In the genomic region with DNA sequence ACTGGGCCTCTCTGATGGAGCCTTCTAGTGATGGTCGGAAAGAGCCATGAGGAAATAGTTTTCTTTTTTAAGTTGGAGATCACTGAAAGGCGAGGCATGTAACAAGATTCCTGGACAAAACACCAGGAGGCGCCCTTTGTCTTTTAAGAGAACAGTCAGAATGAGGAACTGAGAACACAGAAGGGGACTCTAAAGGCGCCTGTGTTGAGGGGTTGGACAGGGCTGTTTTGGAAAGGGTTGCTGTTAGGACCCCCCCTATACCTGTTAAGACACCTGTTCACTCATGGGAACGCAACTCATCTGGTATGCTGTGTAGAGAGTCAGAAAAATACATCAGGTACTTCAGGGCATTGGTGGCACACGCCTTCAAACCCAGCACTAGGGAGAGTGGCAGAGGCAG, we compare ENCODE assay signal across 8 mouse cellular contexts. TPM values are rescaled to one million over a fixed set of nuclear protein-coding genes. Genes with fewer than 3 reads are reported as not detected.
DNase-seq lines count a peak whose midpoint lies in the region; ATAC-seq and TF ChIP-seq lines count a peak whose summit lies in the region.

No protein-coding gene starts in this region.

- in situ Hi-C loops in ES-E14 (cut with MboI; ENCODE audit: low sequenced_read_pairs in 2 of 2, unreplicated experiment in 2 of 2) = no loop called here

- no peak overlapping the region for H3K4me2 ChIP-seq in kidney, embryonic 16.5 days (replicated peaks; ENCODE audit: low read depth, low read length)
- H3K4me2 ChIP-seq in lung, postnatal 0 days (replicated peaks; ENCODE audit: low read depth, low read length) = no peak overlapping the region

- no peaks in the 10 kb centered on the region for H3K27me3 ChIP-seq in kidney, embryonic 16.5 days (ENCODE audit: insufficient read depth, low read length)
- H3K27me3 ChIP-seq in lung, postnatal 0 days (replicated peaks; ENCODE audit: insufficient read depth, low read length) = no peaks in the 10 kb centered on the region
- H3K27me3 ChIP-seq in spleen, adult 2 months (ENCODE audit: control insufficient read depth, insufficient read depth, low read length) = no peaks in the 10 kb centered on the region

- no peak overlapping the region for H3K4me3 ChIP-seq in kidney, embryonic 16.5 days (ENCODE audit: low read length)
- H3K4me3 ChIP-seq in ES-E14 (ENCODE audit: insufficient read depth in 1 of 2, low read depth in 1 of 2, low read length in 2 of 2, poor library complexity in 1 of 2, severe bottlenecking in 1 of 2) = no peak overlapping the region
- H3K4me3 ChIP-seq in bone marrow macrophage, adult 2 months (ENCODE audit: insufficient read depth, low read length) = peak overlapping the region; percentile 40
- H3K4me3 ChIP-seq in lung, postnatal 0 days (ENCODE audit: low read depth, low read length) = no peak overlapping the region
- no peak overlapping the region for H3K4me3 ChIP-seq in spleen, adult 2 months (ENCODE audit: extremely low read depth, insufficient read depth, insufficient read length)

- H3K27ac ChIP-seq in kidney, embryonic 16.5 days (ENCODE audit: low read length) = no peak overlapping the region
- no peak overlapping the region for H3K27ac ChIP-seq in ES-E14 (ENCODE audit: insufficient read depth, low read depth, low read length, poor library complexity, severe bottlenecking)
- peak overlapping the region; percentile 58 for H3K27ac ChIP-seq in bone marrow macrophage, adult 2 months (ENCODE audit: insufficient read depth, low read depth, low read length)
- H3K27ac ChIP-seq in lung, postnatal 0 days (ENCODE audit: low read length) = no peak overlapping the region
- peak overlapping the region; percentile 31; the same call in 1 of the 2 replicates for H3K27ac ChIP-seq in spleen, adult 2 months (ENCODE audit: insufficient read depth, low read length)

- no peak for TF ChIP-seq CTCF in bone marrow macrophage, adult 2 months (IDR thresholded peaks at IDR 0.05; ENCODE audit: low read depth, low read length)
- peak; percentile 71 for TF ChIP-seq CTCF in lung, postnatal 0 days (IDR thresholded peaks at IDR 0.05)
- no peak for TF ChIP-seq CTCF in spleen, adult 2 months (IDR thresholded peaks at IDR 0.05; ENCODE audit: extremely low read depth, insufficient read depth, insufficient read length, insufficient replicate concordance)

- no peak overlapping the region for H3K9ac ChIP-seq in kidney, embryonic 16.5 days (replicated peaks; ENCODE audit: low read length)
- no peak overlapping the region for H3K9ac ChIP-seq in ES-E14 (ENCODE audit: insufficient read depth, low read depth, low read length, poor library complexity, severe bottlenecking)
- no peak overlapping the region for H3K9ac ChIP-seq in lung, postnatal 0 days (replicated peaks; ENCODE audit: low read depth)

- H3K9me3 ChIP-seq in kidney, embryonic 16.5 days (ENCODE audit: low read length) = no peaks in the 10 kb centered on the region
- H3K9me3 ChIP-seq in ES-E14 (ENCODE audit: control insufficient read depth, insufficient read depth, low read depth, low read length) = no peaks in the 10 kb centered on the region
- H3K9me3 ChIP-seq in lung, postnatal 0 days (ENCODE audit: low read length) = no peaks in the 10 kb centered on the region

- TF ChIP-seq EP300 in lung, postnatal 0 days (IDR thresholded peaks at IDR 0.05) = no peak

- WGBS in kidney, embryonic 16.5 days = 71% methylated on average over 6 of the region's 6 CpGs
- WGBS in lung, postnatal 0 days = 55% methylated on average over 6 of the region's 6 CpGs
- WGBS in spleen, adult 2 months = 38% methylated on average over 6 of the region's 6 CpGs

- intact Hi-C loops in heart, postnatal 14 days (cut with DNase I) = loop anchor here (1.0 to 5.0 kb wide), 3 partner anchors 27 to 152 kb away; no protein-coding TSS in a partner anchor

- no peak for ATAC-seq in kidney, embryonic 16.5 days (ENCODE audit: low FRiP score, low TSS enrichment)
- ATAC-seq in lung, postnatal 0 days = no peak

- TF ChIP-seq POLR2A in bone marrow macrophage, adult 2 months (IDR thresholded peaks at IDR 0.05; ENCODE audit: borderline replicate concordance, low read depth, low read length) = no peak
- TF ChIP-seq POLR2A in spleen, adult 2 months (IDR thresholded peaks at IDR 0.05; ENCODE audit: low read depth, low read length) = no peak

- peaks cover 30% of the 10 kb centered on the region for H3K4me1 ChIP-seq in kidney, embryonic 16.5 days (ENCODE audit: insufficient read depth, low read length)
- H3K4me1 ChIP-seq in ES-E14 (ENCODE audit: control insufficient read depth in 2 of 2, insufficient read depth in 2 of 2, low read length in 2 of 2, poor library complexity in 1 of 2) = peaks cover 7 to 12% of the 10 kb centered on the region in 2 experiments; a peak in 2 of 4 replicates
- peaks cover 27% of the 10 kb centered on the region for H3K4me1 ChIP-seq in bone marrow macrophage, adult 2 months (ENCODE audit: control insufficient read depth, insufficient read depth, low read length)
- H3K4me1 ChIP-seq in lung, postnatal 0 days (ENCODE audit: insufficient read depth, low read depth, low read length) = peaks cover 16% of the 10 kb centered on the region
- H3K4me1 ChIP-seq in spleen, adult 2 months (ENCODE audit: control insufficient read depth, insufficient read depth, insufficient read length) = peaks cover 5% of the 10 kb centered on the region; the same call in 1 of the 2 replicates

- peaks cover 46% of the 10 kb centered on the region for H3K36me3 ChIP-seq in kidney, embryonic 16.5 days (ENCODE audit: insufficient read depth, low read length)
- peaks cover 35% of the 10 kb centered on the region for H3K36me3 ChIP-seq in ES-E14 (ENCODE audit: control insufficient read depth, insufficient read depth, low read length, poor library complexity, severe bottlenecking)
- H3K36me3 ChIP-seq in lung, postnatal 0 days (ENCODE audit: insufficient read depth, low read length) = peaks cover 31% of the 10 kb centered on the region
- H3K36me3 ChIP-seq in spleen, adult 2 months (ENCODE audit: control insufficient read depth, insufficient read depth, low read length) = peaks cover 21% of the 10 kb centered on the region

- peak; percentile 52 for DNase-seq in kidney, adult 11 months
- peak; percentile 81 for DNase-seq in ES-E14 (ENCODE audit: low read depth, low spot score)
- peak; percentile 58 to 73 for DNase-seq in heart, postnatal 14 days
- peak; percentile 81 for DNase-seq in lung, postnatal 0 days (ENCODE audit: low spot score)
- DNase-seq in spleen, adult 2 months (ENCODE audit: low read depth in 1 of 2, low spot score in 2 of 2) = peak; percentile 74 to 75
- no peak for DNase-seq in frontal cortex, postnatal 25 days (ENCODE audit: low spot score in 2 of 2)

TF ChIP-seq in ES-E14, 5 proteins besides CTCF, POLR2A, EP300 and RAD21:
- no peak for TF ChIP-seq HCFC1 (IDR thresholded peaks at IDR 0.05; ENCODE audit: borderline replicate concordance, insufficient read depth, low read length)
- no peak for TF ChIP-seq ZC3H11A (IDR thresholded peaks at IDR 0.05; ENCODE audit: borderline replicate concordance, low read depth, low read length)
- TF ChIP-seq CHD2 (IDR thresholded peaks at IDR 0.05; ENCODE audit: low read depth, low read length) = no peak
- TF ChIP-seq MAFK (IDR thresholded peaks at IDR 0.05; ENCODE audit: insufficient read depth, low read depth, low read length) = no peak
- TF ChIP-seq ZNF384 (IDR thresholded peaks at IDR 0.05; ENCODE audit: low read depth, low read length) = no peak

RNA-seq across cellular contexts. Expression of a gene that starts 1.7 kb away (rescaled TPM):
- 11.5 and 14.0 TPM in 2 replicates for polyA plus RNA-seq in kidney, embryonic 16.5 days (2015; fragmentation: Nextera tagmentation; extraction: Ambion mirVana)
- total RNA-seq in ES-E14 (2012; rRNA removed) = 3.0 and 3.8 TPM in 2 replicates
- polyA plus RNA-seq in bone marrow macrophage, adult 2 months (2012; ENCODE audit: insufficient read depth, insufficient read length, missing spikeins) = 2.3 and 2.8 TPM in 2 replicates
- total RNA-seq in heart, postnatal 14 days (2021) = 1 to 10 TPM; 8.4 to 9.4 TPM
- 36.1 and 40.4 TPM in 2 replicates for polyA plus RNA-seq in lung, postnatal 0 days (2015; fragmentation: Nextera tagmentation; extraction: Ambion mirVana)
- polyA plus RNA-seq in spleen, adult 2 months (2012; rRNA removed) = 1.3 and 2.3 TPM in 2 replicates

RNA-seq across cellular contexts. Expression of a gene that starts 2.3 kb away (rescaled TPM):
- polyA plus RNA-seq in kidney, embryonic 16.5 days (2015; fragmentation: Nextera tagmentation; extraction: Ambion mirVana) = 203 and 208 TPM in 2 replicates
- total RNA-seq in ES-E14 (2012; rRNA removed) = 339 and 444 TPM in 2 replicates
- polyA plus RNA-seq in bone marrow macrophage, adult 2 months (2012; ENCODE audit: insufficient read depth, insufficient read length, missing spikeins) = 365 and 401 TPM in 2 replicates
- 10 to 100 TPM; 84.7 to 93.4 TPM for total RNA-seq in heart, postnatal 14 days (2021)
- polyA plus RNA-seq in lung, postnatal 0 days (2015; fragmentation: Nextera tagmentation; extraction: Ambion mirVana) = 122 and 123 TPM in 2 replicates
- 47.5 and 52.0 TPM in 2 replicates for polyA plus RNA-seq in spleen, adult 2 months (2012; rRNA removed)

RNA-seq across cellular contexts. Expression of a gene that starts 52.2 kb away (rescaled TPM):
- 46.5 and 47.5 TPM in 2 replicates for polyA plus RNA-seq in kidney, embryonic 16.5 days (2015; fragmentation: Nextera tagmentation; extraction: Ambion mirVana)
- total RNA-seq in ES-E14 (2012; rRNA removed) = 92.3 and 118 TPM in 2 replicates
- polyA plus RNA-seq in bone marrow macrophage, adult 2 months (2012; ENCODE audit: insufficient read depth, insufficient read length, missing spikeins) = 9.9 and 14.0 TPM in 2 replicates
- total RNA-seq in heart, postnatal 14 days (2021) = 10 to 100 TPM; 20.6 to 21.5 TPM
- polyA plus RNA-seq in lung, postnatal 0 days (2015; fragmentation: Nextera tagmentation; extraction: Ambion mirVana) = 14.3 and 16.0 TPM in 2 replicates
- polyA plus RNA-seq in spleen, adult 2 months (2012; rRNA removed) = 7.5 TPM in 2 replicates

RNA-seq across cellular contexts. Expression of a gene that starts 53.3 kb away (rescaled TPM):
- polyA plus RNA-seq in kidney, embryonic 16.5 days (2015; fragmentation: Nextera tagmentation; extraction: Ambion mirVana) = 0.22 and 0.24 TPM in 2 replicates
- 0.09 TPM in 1 of 2 replicates, not detected in the other for total RNA-seq in ES-E14 (2012; rRNA removed)
- polyA plus RNA-seq in bone marrow macrophage, adult 2 months (2012; ENCODE audit: insufficient read depth, insufficient read length, missing spikeins) = not detected in 2 replicates
- total RNA-seq in heart, postnatal 14 days (2021) = not detected
- 0.14 and 0.38 TPM in 2 replicates for polyA plus RNA-seq in lung, postnatal 0 days (2015; fragmentation: Nextera tagmentation; extraction: Ambion mirVana)
- 0.02 TPM in 1 of 2 replicates, not detected in the other for polyA plus RNA-seq in spleen, adult 2 months (2012; rRNA removed)

Comparison
In these comparisons a context has a peak if more than half of its experiments do, and no peak if none do; other contexts are left out.
1. DNase-seq: peak in kidney, adult 11 months (single experiment), ES-E14 (single experiment), heart, postnatal 14 days (2 of 2), lung, postnatal 0 days (single experiment) and spleen, adult 2 months (2 of 2); none in frontal cortex, postnatal 25 days (0 of 2).
2. H3K27ac ChIP-seq: peak in bone marrow macrophage, adult 2 months (single experiment) and spleen, adult 2 months (single experiment); none in kidney, embryonic 16.5 days (single experiment), ES-E14 (single experiment) and lung, postnatal 0 days (single experiment).